Mouse (Mus musculus) stomach, embryonic 16.5 days (tissue): Measurements from ENCODE around the gene Tmem72. TPM values are rescaled to one million over a fixed set of nuclear protein-coding genes. Genes with fewer than 3 reads are reported as not detected.

Experiments used
- ATAC-seq: fragments of 200-750 bp; cut with Nextera tagmentation; 2 replicates; pipeline ENCODE4 v1.8.0; 2017; ENCODE audit warnings: moderate number of reproducible peaks, moderate TSS enrichment; ENCODE audit not compliant: insufficient read depth, low FRiP score
- H3K27ac ChIP-seq: fragments of 300-500 bp; sonication (generic); 2 replicates; pipeline ENCODE4 v1.5.1; 2014; ENCODE audit warnings: low read length
- H3K27me3 ChIP-seq: fragments of 300-500 bp; sonication (generic); 2 replicates; pipeline ENCODE4 v1.6.1; 2014; ENCODE audit warnings: low read length, control low read depth, mixed read lengths; ENCODE audit not compliant: control insufficient read depth, insufficient read depth
- H3K36me3 ChIP-seq: fragments of 300-500 bp; sonication (generic); 2 replicates; pipeline ENCODE4 v1.6.1; 2014; ENCODE audit warnings: low read length; ENCODE audit not compliant: control insufficient read depth, insufficient read depth
- H3K4me1 ChIP-seq: fragments of 300-500 bp; sonication (generic); 2 replicates; pipeline ENCODE4 v1.6.1; 2014; ENCODE audit warnings: low read length, control low read depth, mixed read lengths; ENCODE audit not compliant: control insufficient read depth, insufficient read depth
- H3K4me2 ChIP-seq: fragments of 300-500 bp; sonication (generic); 2 replicates; pipeline ENCODE4 v1.6.1; 2014; ENCODE audit warnings: low read depth, low read length, mixed read lengths
- H3K4me3 ChIP-seq: fragments of 300-500 bp; sonication (generic); replicated peaks from 2 replicates; pipeline ENCODE4 v1.5.1; 2014; ENCODE audit warnings: mild to moderate bottlenecking, low read length
- H3K9ac ChIP-seq: fragments of 300-500 bp; sonication (generic); 2 replicates; pipeline ENCODE4 v1.6.1; 2014; ENCODE audit warnings: low read length
- H3K9me3 ChIP-seq: fragments of 300-500 bp; sonication (generic); replicated peaks from 2 replicates; pipeline ENCODE4 v1.6.1; 2016; ENCODE audit warnings: low read length, control low read depth; ENCODE audit not compliant: control insufficient read depth
- WGBS: fragments of 180-500 bp; shearing (Covaris S2); extraction: QIAGEN DNeasy Blood & Tissue Kit; methylation state at CpG from one replicate; pipeline ENCODE4 v1.1.7; 2014; 5-methylcytosine and 5-hydroxymethylcytosine counted together
- polyA plus RNA-seq: library from polyadenylated mRNA; unstranded; fragments of >200 nt; fragmentation: Nextera tagmentation; extraction: Ambion mirVana; gene quantifications from 2 replicates; pipeline ENCODE4 v1.2.1, GENCODE M21; 2015

The Tmem72 gene
- polyA plus RNA-seq, 1 experiment from 2014 or later: 0.40 TPM

DNA sequence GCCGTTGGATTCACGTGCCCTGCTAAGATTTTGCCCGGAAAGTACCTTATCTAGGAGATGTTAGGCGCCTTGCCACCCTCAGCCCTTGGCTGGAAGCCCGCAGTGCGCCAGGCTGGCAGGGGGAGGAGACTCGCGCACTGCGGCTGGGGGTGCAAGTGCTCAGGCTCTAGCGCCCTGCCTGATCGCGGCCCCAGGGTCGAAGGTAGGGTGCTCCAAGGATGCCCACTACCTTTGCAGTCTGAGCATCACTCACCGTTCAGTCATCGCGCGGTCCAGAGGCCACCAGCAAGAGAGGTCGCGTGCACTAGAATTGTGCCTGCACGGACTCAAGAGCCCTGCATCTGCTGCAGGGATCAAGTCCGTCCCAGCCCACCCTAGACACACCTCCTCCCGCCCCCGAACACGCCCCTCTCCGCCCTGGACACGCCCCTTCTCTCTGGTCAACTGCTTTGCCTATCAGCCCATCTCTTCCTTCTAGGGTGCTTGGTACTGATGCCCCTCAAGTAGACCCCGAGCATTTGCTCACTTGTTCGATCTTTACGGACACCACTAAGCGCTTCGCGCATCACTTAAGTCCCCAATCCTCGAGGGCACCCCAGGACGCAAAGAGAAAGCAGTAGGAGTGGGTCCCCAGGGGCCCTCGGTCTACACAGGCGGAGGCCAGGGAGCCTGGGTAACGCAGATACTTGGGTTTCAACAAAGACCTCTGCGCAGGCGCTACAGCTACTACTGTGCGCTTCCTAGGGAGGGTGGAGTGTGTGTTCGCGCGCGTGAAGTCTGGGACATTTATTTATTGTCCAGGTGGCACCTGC, 43.0 kb downstream of the Tmem72 start, which contains the start of gene Rassf4:
Gene Rassf4, minus strand, starts transcription at position 482 of the 812 bp plus-strand sequence.
- Histone ChIP-seq H3K4me2 (peak within 1 kb of the TSS; percentile 96), H3K9me3 (no peaks in the 10 kb centered on the region), H3K4me1 (peaks cover 20% of the 10 kb centered on the region), H3K4me3 (peak within 1 kb of the TSS; percentile 48), H3K27ac (peak within 1 kb of the TSS; percentile 72), H3K27me3 (no peaks in the 10 kb centered on the region), H3K36me3 (no peaks in the 10 kb centered on the region), H3K9ac (peak within 1 kb of the TSS; percentile 61)
- ATAC-seq: peak; percentile 94
- under 1% methylated on average over 44 of the region's 44 CpGs for WGBS

- Histone ChIP-seq H3K9me3 (no peaks in the 10 kb centered on the region), H3K27me3 (no peaks in the 10 kb centered on the region), H3K4me3 (no peak overlapping the region), H3K4me2 (peak overlapping the region; percentile 96; the same call in 1 of the 2 replicates), H3K9ac (no peak overlapping the region), H3K27ac (no peak overlapping the region), H3K4me1 (peaks cover 20% of the 10 kb centered on the region), H3K36me3 (no peaks in the 10 kb centered on the region)
- ATAC-seq: no peak
- WGBS: 68% methylated on average over 5 of the region's 5 CpGs
Measured at GRCm38 (mm10) chr6:116672349-116672748, 44.4 kb downstream of the Tmem72 start.

GRCm38 (mm10) chr6:116671768-116672167, 44.9 kb downstream of the Tmem72 start:
- Histone ChIP-seq H3K4me2 (0 out of 2 replicates have a peak overlapping the region, but pooled peaks have one; percentile 16), H3K9ac (no peak overlapping the region), H3K9me3 (no peaks in the 10 kb centered on the region), H3K36me3 (no peaks in the 10 kb centered on the region), H3K4me3 (no peak overlapping the region), H3K4me1 (peaks cover 20% of the 10 kb centered on the region), H3K27ac (no peak overlapping the region), H3K27me3 (no peaks in the 10 kb centered on the region)
- 86% methylated on average over 4 of the region's 4 CpGs for WGBS
- ATAC-seq: no peak

GRCm38 (mm10) chr6:116671031-116671430, 45.7 kb downstream of the Tmem72 start:
- WGBS: 18% methylated on average over 5 of the region's 5 CpGs
- Histone ChIP-seq H3K4me2 (no peak overlapping the region; the same call in 1 of the 2 replicates), H3K9me3 (no peaks in the 10 kb centered on the region), H3K9ac (0 out of 2 replicates have a peak overlapping the region, but pooled peaks have one; percentile 8), H3K4me3 (no peak overlapping the region), H3K36me3 (no peaks in the 10 kb centered on the region), H3K4me1 (peaks cover 17% of the 10 kb centered on the region), H3K27ac (no peak overlapping the region), H3K27me3 (no peaks in the 10 kb centered on the region)
- ATAC-seq: no peak

- H3K4me1 ChIP-seq: peaks cover 17% of the 10 kb centered on the region
- 63% methylated on average over 6 of the region's 6 CpGs for WGBS
- no peak for ATAC-seq
- no peak overlapping the region for H3K4me2 ChIP-seq
- H3K27ac ChIP-seq: no peak overlapping the region
- no peaks in the 10 kb centered on the region for H3K27me3 ChIP-seq
- no peaks in the 10 kb centered on the region for H3K9me3 ChIP-seq
- no peak overlapping the region for H3K4me3 ChIP-seq
- no peaks in the 10 kb centered on the region for H3K36me3 ChIP-seq
- H3K9ac ChIP-seq: no peak overlapping the region
Measured at GRCm38 (mm10) chr6:116670144-116670543, 46.6 kb downstream of the Tmem72 start.

DNA sequence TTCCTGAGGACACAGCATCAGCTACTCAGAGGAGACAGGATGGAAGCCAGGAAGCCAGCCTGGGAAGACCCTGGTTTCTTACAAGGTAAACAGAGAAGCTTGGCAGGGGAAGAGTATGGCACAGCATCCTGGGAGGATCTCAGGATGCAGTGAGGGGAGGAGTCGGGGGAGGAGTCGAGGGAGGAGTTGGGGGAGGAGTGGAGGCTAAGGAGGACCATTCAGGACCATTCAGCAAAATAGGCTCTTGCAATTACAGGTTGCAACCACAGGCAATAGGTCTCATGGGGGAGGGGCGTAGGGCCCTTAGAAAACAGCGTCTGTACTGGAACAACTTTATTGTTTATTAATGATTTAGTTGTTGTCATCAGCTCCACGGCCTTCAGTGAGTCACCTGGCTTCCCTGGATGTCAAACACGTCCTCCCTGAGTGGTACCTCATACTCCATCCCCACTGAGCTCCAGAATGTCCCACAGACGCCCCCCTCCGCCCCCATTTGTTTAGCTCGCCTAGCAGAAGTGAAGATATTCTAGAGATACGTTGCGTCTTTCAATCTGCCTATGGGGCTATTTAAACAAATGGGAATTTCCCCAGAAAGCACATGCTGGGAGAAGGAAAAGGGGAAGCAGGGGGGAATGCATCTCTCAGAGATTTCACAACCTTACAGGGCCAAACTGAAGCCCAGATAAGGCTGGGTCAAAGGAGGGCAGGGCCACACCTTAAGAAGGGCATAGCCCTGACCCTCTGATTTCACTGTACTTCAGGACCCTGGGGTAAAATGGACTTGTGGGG, 47.8 kb downstream of the Tmem72 start:
- Histone ChIP-seq H3K4me3 (no peak overlapping the region), H3K4me1 (peaks cover 16% of the 10 kb centered on the region; the same call in 1 of the 2 replicates), H3K9me3 (no peaks in the 10 kb centered on the region), H3K27ac (no peak overlapping the region), H3K9ac (no peak overlapping the region), H3K27me3 (no peaks in the 10 kb centered on the region), H3K4me2 (no peak overlapping the region), H3K36me3 (no peaks in the 10 kb centered on the region)
- WGBS: 38% methylated on average over 11 of the region's 11 CpGs
- no peak for ATAC-seq

DNA sequence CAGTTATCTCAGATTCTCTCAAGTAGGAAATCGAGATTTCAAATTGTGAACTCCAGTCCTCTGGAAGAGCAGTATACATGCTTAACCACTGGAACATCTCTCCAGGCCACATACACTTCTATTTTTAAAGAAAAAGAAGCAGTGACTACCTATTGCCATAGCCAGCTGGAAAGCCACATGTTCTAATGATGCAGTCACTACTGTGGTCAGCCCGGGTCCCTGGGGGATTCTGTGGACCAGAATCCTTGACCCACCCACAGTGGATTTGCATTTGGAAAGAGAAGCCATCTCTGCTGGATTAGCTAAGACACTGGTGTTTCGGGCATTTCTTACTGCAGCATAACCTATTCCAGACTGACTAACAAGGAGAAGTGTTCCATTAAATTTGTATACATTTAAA, 49.3 kb downstream of the Tmem72 start:
- Histone ChIP-seq H3K36me3 (no peaks in the 10 kb centered on the region), H3K4me2 (no peak overlapping the region), H3K9me3 (no peaks in the 10 kb centered on the region), H3K4me1 (peaks cover 9% of the 10 kb centered on the region; the same call in 1 of the 2 replicates), H3K27me3 (no peaks in the 10 kb centered on the region), H3K27ac (no peak overlapping the region), H3K4me3 (no peak overlapping the region), H3K9ac (no peak overlapping the region)
- WGBS: 71% methylated on average over 3 of the region's 3 CpGs
- no peak for ATAC-seq

GRCm38 (mm10) chr6:116666892-116667291, 49.8 kb downstream of the Tmem72 start:
- no peak overlapping the region for H3K9ac ChIP-seq
- no peaks in the 10 kb centered on the region for H3K36me3 ChIP-seq
- H3K4me2 ChIP-seq: no peak overlapping the region
- no peaks in the 10 kb centered on the region for H3K9me3 ChIP-seq
- H3K27ac ChIP-seq: no peak overlapping the region
- ATAC-seq: no peak
- H3K4me3 ChIP-seq: no peak overlapping the region
- 65% methylated on average over 3 of the region's 3 CpGs for WGBS
- peaks cover 9% of the 10 kb centered on the region; the same call in 1 of the 2 replicates for H3K4me1 ChIP-seq
- no peaks in the 10 kb centered on the region for H3K27me3 ChIP-seq
